ENCODE assay signal across 8 mouse cellular contexts in the genomic region with DNA sequence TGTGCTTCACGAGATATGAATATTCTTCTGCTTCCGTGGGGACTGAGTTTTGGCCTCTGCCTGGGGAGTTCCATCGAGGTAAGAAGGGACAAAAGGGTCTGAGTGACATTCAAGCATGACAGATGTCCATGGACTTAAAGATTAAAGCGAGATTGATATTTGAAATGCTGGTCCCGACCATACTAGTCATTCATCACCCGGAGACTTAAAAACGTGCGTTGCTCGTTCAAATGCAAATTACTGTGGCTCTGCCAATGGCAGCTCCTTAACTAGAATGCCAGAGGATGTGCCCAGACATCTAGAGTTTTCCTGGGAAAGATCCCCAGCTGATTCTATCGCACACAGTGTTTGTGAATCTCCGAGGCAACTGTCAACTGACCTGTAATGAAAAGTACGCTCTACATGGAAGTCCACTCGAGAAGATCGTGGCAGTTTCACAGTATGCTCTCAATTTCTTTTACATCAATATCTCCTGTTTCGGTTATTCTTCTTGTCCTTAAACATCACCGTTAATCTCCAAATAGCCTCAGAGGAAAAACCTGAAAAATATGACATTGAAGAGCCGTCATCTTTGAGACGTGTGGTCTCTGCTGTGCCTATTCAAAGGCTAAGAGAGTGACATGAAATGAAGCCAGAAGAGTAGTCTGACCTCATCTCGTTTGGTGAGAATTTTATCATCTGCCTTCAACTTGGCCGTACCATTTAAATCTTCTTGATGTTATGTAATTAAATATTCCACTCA. TPM values are rescaled to one million over a fixed set of nuclear protein-coding genes. Genes with fewer than 3 reads are reported as not detected.
A peak's percentile ranks its signal among the peaks of the same experiment; 100 is the strongest.
DNase-seq lines count a peak whose midpoint lies in the region; ATAC-seq and TF ChIP-seq lines count a peak whose summit lies in the region.
"Not testable (repeated sequence)": the region's sequence is repeated elsewhere in the genome, so short reads cannot be mapped to it uniquely, and the experiment has no call there.

No protein-coding gene starts in this region.

- not testable (repeated sequence) for TF ChIP-seq CTCF in cerebellum, adult 2 months (IDR thresholded peaks at IDR 0.05; ENCODE audit: borderline replicate concordance, insufficient read depth, low read depth, low read length); lung, adult 2 months (IDR thresholded peaks at IDR 0.05; ENCODE audit: insufficient read depth, low read length)

- peak; percentile 47 for ATAC-seq in forebrain, embryonic 14.5 days
- not testable (repeated sequence) for ATAC-seq in heart, embryonic 15.5 days (replicated peaks; ENCODE audit: insufficient number of reproducible peaks, insufficient read depth, low FRiP score, low read depth)
- ATAC-seq in neural tube, embryonic 15.5 days (ENCODE audit: low FRiP score): peak; percentile 27

- H3K9me3 ChIP-seq in forebrain, embryonic 14.5 days (replicated peaks; ENCODE audit: control insufficient read depth, low read length): not testable (repeated sequence)
- peaks cover 12% of the 10 kb centered on the region; the same call in 1 of the 2 replicates for H3K9me3 ChIP-seq in heart, embryonic 15.5 days (replicated peaks)
- peaks cover 35% of the 10 kb centered on the region for H3K9me3 ChIP-seq in neural tube, embryonic 15.5 days (replicated peaks)

- not testable (repeated sequence) for H3K27me3 ChIP-seq in cerebellum, adult 2 months (ENCODE audit: control insufficient read depth, insufficient read depth, low read length); forebrain, embryonic 14.5 days (replicated peaks; ENCODE audit: control insufficient read depth, insufficient read depth, low read length); heart, embryonic 15.5 days; neural tube, embryonic 15.5 days (replicated peaks)

- WGBS in cerebellum, adult 2 months: 67% methylated on average over 20 of the region's 20 CpGs
- WGBS in forebrain, embryonic 14.5 days: 66% methylated on average over 20 of the region's 20 CpGs
- 77% methylated on average over 20 of the region's 20 CpGs for WGBS in heart, embryonic 15.5 days
- 70% methylated on average over 20 of the region's 20 CpGs for WGBS in lung, adult 2 months
- 70% methylated on average over 20 of the region's 20 CpGs for WGBS in neural tube, embryonic 15.5 days

- not testable (repeated sequence) for H3K27ac ChIP-seq in cerebellum, adult 2 months (ENCODE audit: insufficient read depth, low read length); forebrain, embryonic 14.5 days (ENCODE audit: low read depth, low read length)
- H3K27ac ChIP-seq in heart, embryonic 15.5 days: 0 out of 2 replicates have a peak overlapping the region, but pooled peaks have one; percentile 1
- 0 out of 2 replicates have a peak overlapping the region, but pooled peaks have one; percentile 0 for H3K27ac ChIP-seq in neural tube, embryonic 15.5 days (replicated peaks)

- DNase-seq in MN1 (ENCODE audit: low spot score): peak; percentile 30
- DNase-seq in cerebellum, adult 2 months: peak; percentile 42 to 48
- DNase-seq in forebrain, embryonic 14.5 days (ENCODE audit: low spot score): peak; percentile 71
- peak; percentile 48 for DNase-seq in kidney, adult 9 months
- DNase-seq in lung, adult 2 months: peak; percentile 29
- peak; percentile 23 for DNase-seq in urinary bladder, adult 2 months (ENCODE audit: low spot score)

- not testable (repeated sequence) for TF ChIP-seq POLR2A in cerebellum, adult 2 months (IDR thresholded peaks at IDR 0.05; ENCODE audit: borderline replicate concordance, insufficient read depth, low read length); lung, adult 2 months (IDR thresholded peaks at IDR 0.05; ENCODE audit: borderline replicate concordance, extremely low read depth, low read depth, low read length)

- H3K4me2 ChIP-seq in forebrain, embryonic 14.5 days (ENCODE audit: low read length): peak overlapping the region; percentile 31
- peak overlapping the region; percentile 5 for H3K4me2 ChIP-seq in heart, embryonic 15.5 days
- H3K4me2 ChIP-seq in neural tube, embryonic 15.5 days: peak overlapping the region; percentile 41

- not testable (repeated sequence) for H3K9ac ChIP-seq in forebrain, embryonic 14.5 days (ENCODE audit: low read length); heart, embryonic 15.5 days
- peak overlapping the region; percentile 0; the same call in 1 of the 2 replicates for H3K9ac ChIP-seq in neural tube, embryonic 15.5 days (replicated peaks)

- peak overlapping the region; percentile 56 for H3K4me3 ChIP-seq in cerebellum, adult 2 months (replicated peaks; ENCODE audit: insufficient read depth, low read depth, low read length)
- not testable (repeated sequence) for H3K4me3 ChIP-seq in forebrain, embryonic 14.5 days (ENCODE audit: low read depth, low read length); heart, embryonic 15.5 days; lung, adult 2 months (replicated peaks; ENCODE audit: extremely low read depth, low read depth, low read length)
- H3K4me3 ChIP-seq in neural tube, embryonic 15.5 days (replicated peaks): peak overlapping the region; percentile 17

- not testable (repeated sequence) for H3K4me1 ChIP-seq in cerebellum, adult 2 months (ENCODE audit: control insufficient read depth, insufficient read depth, low read length); forebrain, embryonic 14.5 days (ENCODE audit: control insufficient read depth, insufficient read depth, low read length); heart, embryonic 15.5 days (replicated peaks); lung, adult 2 months (ENCODE audit: control insufficient read depth, insufficient read depth, low read length); neural tube, embryonic 15.5 days

- peaks cover 62% of the 10 kb centered on the region for H3K36me3 ChIP-seq in forebrain, embryonic 14.5 days (ENCODE audit: control insufficient read depth, insufficient read depth, low read length)
- peaks cover 30% of the 10 kb centered on the region for H3K36me3 ChIP-seq in heart, embryonic 15.5 days
- peaks cover 43% of the 10 kb centered on the region for H3K36me3 ChIP-seq in neural tube, embryonic 15.5 days

RNA-seq across cellular contexts. Expression of gene Gm21887, which starts 29.8 kb away (rescaled TPM):
- polyA plus RNA-seq in cerebellum, adult 2 months (2012; rRNA removed): 648 and 794 TPM in 2 replicates
- 77.4 and 108 TPM in 2 replicates for polyA plus RNA-seq in forebrain, embryonic 14.5 days (2014; fragmentation: Nextera tagmentation; extraction: Ambion mirVana)
- polyA plus RNA-seq in heart, embryonic 15.5 days (2015; fragmentation: Nextera tagmentation; extraction: Ambion mirVana): 122 and 155 TPM in 2 replicates
- 528 and 535 TPM in 2 replicates for polyA plus RNA-seq in lung, adult 2 months (2012; rRNA removed)
- polyA plus RNA-seq in neural tube, embryonic 15.5 days (2015; fragmentation: Nextera tagmentation; extraction: Ambion mirVana): 134 and 143 TPM in 2 replicates
- polyA plus RNA-seq in urinary bladder, adult 2 months (2012; rRNA removed): 220 and 239 TPM in 2 replicates
